Mouse (Mus musculus): ENCODE results near the gene Slc39a1.
A peak's percentile ranks its signal among the peaks of the same experiment; 100 is the strongest.
"Not testable (repeated sequence)": the region's sequence is repeated elsewhere in the genome, so short reads cannot be mapped to it uniquely, and the experiment has no call there.

The Slc39a1 gene

DNA sequence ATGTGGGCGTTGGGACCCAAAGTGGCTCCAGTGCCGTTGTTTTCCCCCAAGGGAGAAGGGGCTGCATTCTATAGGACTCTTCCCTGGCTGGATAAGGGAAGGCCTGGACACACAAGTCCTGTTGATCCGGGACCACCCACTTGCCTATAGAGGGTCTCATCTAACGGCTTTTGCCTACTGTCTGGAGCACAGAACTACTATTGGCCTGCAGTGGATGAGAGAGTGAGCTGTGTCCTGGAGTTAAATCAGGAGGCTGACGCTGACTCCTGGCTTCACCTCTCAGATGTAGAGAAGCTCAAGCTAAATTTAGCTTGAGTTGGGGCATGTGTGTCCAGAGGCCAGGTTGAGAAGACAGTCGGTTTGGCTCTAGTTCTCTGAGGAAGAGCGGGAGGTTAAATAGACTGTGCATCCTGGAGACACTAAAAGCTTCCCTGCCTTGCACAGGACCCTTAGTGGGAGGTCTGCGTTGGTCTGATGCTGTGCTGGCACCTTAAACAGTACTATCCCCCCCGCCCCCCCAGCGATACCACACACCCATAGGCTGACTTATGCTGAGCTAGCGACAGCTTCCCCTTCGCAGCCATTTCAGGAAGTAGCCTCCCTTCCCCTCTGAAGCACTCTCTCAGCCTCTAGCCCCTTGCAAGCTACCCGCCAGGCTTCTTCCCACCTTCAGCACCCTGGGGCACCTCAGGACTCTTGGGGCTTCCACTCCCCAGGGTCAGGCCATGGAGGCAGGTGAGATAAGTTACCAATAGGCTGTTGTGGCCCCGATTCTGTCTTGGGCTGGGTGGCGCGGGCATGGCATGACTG lies 18.2 kb downstream of the Slc39a1 start:
- DNase-seq (ENCODE audit: low spot score): no peak

DNA sequence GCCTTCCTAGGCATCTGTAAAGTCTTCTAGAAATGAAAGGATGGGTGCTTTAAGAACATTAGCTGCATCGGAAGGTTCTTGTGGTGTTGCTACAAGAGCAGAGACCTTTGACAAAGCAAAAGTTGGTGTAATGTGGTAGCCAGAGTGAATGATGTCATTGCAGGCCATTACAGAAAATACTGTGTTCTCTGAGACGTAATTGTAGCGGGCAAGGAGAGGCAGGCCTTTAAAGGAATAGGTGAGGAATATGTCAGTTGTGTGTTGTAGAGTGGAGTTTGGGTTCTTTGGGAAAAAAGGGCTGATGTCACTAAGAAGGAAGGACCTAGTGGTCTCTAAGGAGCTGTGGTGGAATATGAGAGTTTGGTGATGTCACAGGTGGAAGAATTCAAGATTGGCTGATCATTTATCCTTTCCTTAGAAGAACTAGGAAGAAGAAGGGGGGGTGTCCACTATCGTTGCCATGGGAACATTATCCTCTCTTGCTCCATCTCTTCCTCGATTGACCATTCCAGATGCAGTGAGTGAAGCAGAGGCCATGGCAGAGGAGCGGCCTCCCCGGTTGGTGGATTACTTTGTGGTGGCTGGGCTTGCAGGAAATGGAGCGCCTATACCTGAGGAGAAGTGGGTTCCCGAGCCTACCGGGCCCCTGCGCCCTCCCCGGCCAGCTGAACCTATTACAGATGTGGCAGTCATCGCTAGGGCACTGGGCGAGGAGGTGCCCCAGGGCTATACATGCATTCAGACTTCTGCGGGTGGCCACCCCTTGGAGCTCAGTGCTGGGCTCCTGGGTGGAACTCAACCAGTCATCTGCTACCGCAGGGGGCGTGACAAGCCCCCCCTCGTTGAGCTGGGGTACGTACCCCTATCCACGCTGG lies 19.2 kb downstream of the Slc39a1 start:
- DNase-seq (ENCODE audit: low spot score): no peak

- no peak for DNase-seq (ENCODE audit: low spot score)
Measured at GRCm38 (mm10) chr3:90268190-90268589, 20.2 kb downstream of the Slc39a1 start.

DNA sequence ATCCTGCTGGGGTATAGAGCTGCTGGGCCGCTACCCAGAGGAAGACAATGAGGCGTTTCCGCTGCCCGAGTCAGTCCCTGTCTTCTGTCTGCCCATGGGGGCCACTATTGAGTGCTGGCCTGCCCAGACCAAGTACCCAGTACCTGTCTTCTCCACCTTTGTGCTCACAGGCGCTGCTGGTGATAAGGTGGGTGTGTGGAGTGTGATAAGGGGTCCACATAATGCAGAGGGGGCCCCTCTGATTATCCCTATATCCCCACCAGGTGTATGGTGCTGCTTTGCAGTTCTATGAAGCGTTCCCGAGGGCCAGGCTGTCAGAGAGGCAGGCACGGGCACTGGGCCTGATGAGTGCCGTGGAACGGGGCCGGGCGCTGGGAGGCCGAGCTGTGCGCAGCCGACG lies 21.0 kb downstream of the Slc39a1 start:
- no peak for DNase-seq (ENCODE audit: low spot score)

DNA sequence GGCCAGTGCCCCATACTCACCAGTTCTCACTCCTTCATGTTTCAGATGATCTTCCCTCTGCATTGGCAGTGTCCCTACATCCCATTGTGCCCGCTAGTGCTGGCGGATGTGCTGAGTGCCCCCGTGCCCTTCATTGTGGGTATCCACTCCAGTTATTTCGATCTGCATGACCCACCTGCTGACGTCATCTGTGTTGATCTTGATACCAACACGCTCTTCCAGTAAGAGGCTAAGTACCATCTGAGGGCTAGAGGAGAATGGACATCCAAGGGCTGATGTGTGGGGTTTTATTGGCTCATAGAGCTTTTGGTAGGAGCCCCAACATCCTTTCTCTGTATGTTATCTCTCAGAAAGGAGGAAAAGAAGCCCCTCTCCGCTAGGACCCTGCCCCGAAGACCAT lies 22.8 kb downstream of the Slc39a1 start:
- no peak for DNase-seq (ENCODE audit: low spot score)

- no peak for DNase-seq (ENCODE audit: low spot score)
Measured at GRCm38 (mm10) chr3:90272170-90272569, 24.2 kb downstream of the Slc39a1 start.

GRCm38 (mm10) chr3:90273855-90274254 lies 25.9 kb downstream of the Slc39a1 start:
- no peak for DNase-seq (ENCODE audit: low spot score)

DNA sequence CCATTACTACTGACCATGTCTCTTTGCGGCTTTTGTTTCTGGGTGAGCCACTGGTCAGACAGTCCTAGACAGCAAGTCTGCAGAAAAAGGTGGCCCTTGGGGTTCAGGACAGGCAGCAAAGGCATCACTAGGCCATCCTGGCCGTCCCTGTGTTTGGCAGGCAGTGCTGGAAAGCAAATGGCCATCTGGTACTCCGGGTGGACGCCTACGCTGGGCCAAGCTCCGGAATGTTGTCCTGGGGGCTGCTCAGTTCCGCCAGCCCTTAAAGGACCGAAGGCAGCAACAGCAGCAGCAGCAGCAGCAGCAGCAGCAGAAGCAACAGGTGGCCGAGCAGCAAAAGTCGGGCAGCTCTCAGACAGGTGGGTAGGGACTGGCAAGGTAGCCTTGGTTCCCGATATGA lies 27.3 kb downstream of the Slc39a1 start:
- no peak for DNase-seq (ENCODE audit: low spot score)

- no peak for DNase-seq (ENCODE audit: low spot score)
Measured at GRCm38 (mm10) chr3:90276858-90277257, 28.9 kb downstream of the Slc39a1 start.

- DNase-seq (ENCODE audit: low spot score): no peak
Measured at GRCm38 (mm10) chr3:90277793-90278192, 29.8 kb downstream of the Slc39a1 start.

DNA sequence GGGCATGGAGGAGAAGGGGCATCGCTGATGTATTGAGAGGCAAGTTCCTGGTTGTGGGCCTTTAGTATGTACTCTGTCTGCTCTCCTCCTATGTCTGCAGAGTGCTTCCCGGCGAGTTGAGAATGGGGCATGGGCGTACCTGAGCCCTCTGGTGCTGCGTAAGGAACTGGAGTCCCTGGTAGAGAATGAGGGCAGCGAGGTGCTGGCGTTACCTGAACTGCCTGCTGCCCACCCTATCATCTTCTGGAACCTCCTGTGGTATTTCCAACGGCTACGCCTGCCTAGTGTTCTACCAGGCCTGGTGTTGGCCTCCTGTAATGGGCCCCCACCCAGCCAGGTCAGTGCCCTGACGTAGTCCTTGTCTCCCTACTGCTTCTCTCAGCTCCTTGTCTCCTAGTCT lies 30.2 kb downstream of the Slc39a1 start:
- no peak for DNase-seq (ENCODE audit: low spot score)

DNA sequence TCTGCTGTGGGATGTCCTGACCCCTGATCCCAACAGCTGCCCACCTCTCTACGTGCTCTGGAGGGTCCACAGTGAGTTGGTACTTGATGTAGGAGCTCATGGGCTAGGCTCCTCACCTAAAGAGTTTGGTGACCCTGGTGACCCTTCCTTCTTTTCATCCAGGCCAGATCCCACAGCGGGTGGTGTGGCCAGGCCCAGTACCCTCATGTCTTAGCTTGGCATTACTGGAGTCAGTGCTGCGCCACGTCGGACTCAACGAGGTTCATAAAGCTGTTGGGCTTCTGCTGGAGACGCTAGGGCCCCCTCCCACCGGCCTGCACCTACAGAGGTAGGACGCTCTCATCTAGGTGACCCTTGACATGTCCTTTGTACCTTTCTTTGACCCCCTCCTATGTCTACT lies 31.2 kb downstream of the Slc39a1 start:
- DNase-seq (ENCODE audit: low spot score): no peak

DNA sequence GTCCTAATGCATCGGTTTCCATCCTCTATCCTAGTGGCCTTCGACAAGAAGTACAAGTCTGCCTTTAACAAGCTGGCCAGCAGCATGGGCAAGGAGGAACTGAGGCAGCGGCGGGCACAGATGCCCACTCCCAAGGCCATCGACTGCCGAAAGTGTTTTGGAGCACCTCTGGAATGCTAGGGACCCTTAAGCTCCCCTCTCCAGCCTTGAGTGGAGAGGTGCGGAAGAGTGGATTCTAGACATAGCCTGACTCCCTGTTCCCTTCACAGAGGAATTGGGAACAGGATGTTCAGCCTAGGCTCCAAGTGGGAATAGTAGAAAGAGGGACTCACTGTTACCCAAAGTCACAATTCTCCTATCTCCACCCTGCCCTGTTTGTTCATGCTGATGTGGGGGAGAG lies 31.8 kb downstream of the Slc39a1 start:
- no peak for DNase-seq (ENCODE audit: low spot score)

DNA sequence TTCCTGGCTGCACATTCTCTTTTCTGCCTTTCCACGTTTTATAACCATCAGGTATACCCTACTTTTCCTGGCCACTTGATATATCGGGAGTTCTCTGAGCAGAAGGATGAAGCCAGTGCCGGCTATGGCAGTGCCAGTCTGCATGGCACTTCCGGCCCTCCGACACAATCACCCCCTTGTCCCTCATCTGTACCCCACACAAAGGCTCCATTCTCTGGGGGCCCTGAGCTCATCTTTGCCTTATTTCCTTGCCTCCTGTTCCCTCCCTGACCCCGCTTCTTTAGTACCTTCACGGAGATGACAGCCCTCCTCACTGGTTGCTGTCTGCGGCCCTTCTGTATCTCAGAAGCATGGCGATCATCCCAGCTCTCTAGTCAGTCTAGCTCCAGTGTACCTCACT lies 32.7 kb downstream of the Slc39a1 start:
- no peak for DNase-seq (ENCODE audit: low spot score)

- no peak for DNase-seq (ENCODE audit: low spot score)
Measured at GRCm38 (mm10) chr3:90284150-90284549, 36.2 kb downstream of the Slc39a1 start.

DNA sequence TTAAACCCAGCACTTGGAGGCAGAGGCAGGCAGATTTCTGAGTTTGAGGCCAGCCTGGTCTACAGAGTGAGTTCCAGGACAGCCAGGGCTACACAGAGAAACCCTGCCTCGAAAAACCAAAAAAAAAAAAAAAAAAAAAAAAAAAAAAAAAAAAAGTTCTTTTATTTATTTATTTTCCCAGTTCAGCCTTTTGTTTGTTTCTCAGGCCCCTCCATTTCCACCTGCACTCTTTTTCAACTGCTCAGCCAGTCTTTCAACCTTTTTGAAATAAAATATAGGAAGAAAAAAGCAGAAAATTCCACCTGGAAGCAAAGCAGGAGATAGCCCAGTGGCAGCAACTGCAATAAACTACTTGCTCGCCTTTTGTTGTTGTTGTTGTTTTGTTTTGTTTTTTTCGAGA lies 41.4 kb downstream of the Slc39a1 start:
- not testable (repeated sequence) for DNase-seq (ENCODE audit: low spot score)

GRCm38 (mm10) chr3:90290602-90291001 lies 42.6 kb downstream of the Slc39a1 start:
- no peak for DNase-seq (ENCODE audit: low spot score)

- no peak for DNase-seq (ENCODE audit: low spot score)
Measured at GRCm38 (mm10) chr3:90291982-90292344, 44.0 kb downstream of the Slc39a1 start.

DNA sequence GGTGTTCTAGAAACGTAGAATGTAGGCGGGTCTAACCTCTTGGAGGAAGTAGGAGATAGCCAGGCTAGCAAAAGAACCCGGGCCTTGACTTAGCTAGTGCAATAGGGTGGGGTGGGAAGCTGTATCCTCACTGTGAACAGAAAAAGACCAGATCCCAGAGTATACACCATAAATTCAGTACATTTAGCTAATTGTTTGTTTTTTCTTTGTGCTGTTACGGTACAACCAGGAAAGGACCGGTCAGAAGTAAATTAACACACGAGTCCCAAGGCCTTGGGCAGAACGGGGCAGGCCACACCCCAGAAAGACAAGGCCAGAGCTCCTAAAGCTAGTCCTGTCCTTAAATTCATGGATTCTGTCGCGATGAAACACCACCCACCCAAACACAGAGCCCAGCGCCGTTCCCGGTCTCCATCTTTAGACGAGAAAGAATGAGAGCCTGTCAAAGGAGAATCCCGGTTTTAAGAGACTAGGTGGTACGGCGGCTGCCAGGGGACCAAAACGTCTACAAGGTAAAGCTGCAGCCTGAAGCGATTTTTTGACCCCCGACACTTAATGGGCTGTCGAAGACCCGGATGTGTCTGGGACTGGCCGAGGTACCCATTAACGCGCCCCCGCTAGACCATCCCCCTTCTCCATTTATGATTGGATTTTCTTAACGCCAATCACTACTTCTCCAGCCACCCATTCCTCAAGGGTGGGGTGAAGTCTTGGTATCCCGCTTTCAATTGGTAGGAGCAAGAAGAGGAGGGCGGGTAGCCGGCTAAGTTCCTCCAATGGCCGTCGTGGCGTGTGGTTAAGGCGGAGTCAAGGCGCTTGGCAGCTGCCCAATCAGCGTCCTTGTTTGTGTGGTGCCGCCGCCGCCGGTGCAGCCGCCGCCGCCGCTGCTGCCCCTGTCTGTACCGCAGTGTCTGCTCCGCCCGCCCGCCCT lies 44.6 kb downstream of the Slc39a1 start, which contains the start of gene Gatad2b:
Gene Gatad2b (plus strand): TSS at position 834 of the 931 bp plus-strand sequence.
- DNase-seq (ENCODE audit: low spot score): peak; percentile 92

- DNase-seq (ENCODE audit: low spot score): peak; percentile 45
Measured at GRCm38 (mm10) chr3:90293352-90294063, 45.5 kb downstream of the Slc39a1 start.

- no peak for DNase-seq (ENCODE audit: low spot score)
Measured at GRCm38 (mm10) chr3:90294064-90294440, 46.1 kb downstream of the Slc39a1 start.
